Mouse (Mus musculus) liver, embryonic 15.5 days (tissue): ENCODE measurements around the gene Slc4a4. TPM values are rescaled to one million over a fixed set of nuclear protein-coding genes. Genes with fewer than 3 reads are reported as not detected.

Experiments
- ATAC-seq: fragments of 200-750 bp; cut with Nextera tagmentation; 2 replicates; pipeline ENCODE4 v1.8.0; 2017; ENCODE audit warnings: moderate number of reproducible peaks, mild to moderate bottlenecking, moderate library complexity; ENCODE audit not compliant: insufficient read depth
- H3K27ac ChIP-seq: fragments of 300-500 bp; sonication (generic); replicated peaks from 2 replicates; pipeline ENCODE4 v1.5.1; 2015; ENCODE audit warnings: mild to moderate bottlenecking, inconsistent platforms
- H3K27me3 ChIP-seq: fragments of 300-500 bp; sonication (generic); 2 replicates; pipeline ENCODE4 v1.6.1; 2015; ENCODE audit warnings: mild to moderate bottlenecking, inconsistent platforms
- H3K36me3 ChIP-seq: fragments of 300-500 bp; sonication (generic); replicated peaks from 2 replicates; pipeline ENCODE4 v1.6.1; 2015; ENCODE audit warnings: moderate library complexity, mild to moderate bottlenecking, inconsistent platforms
- H3K4me1 ChIP-seq: fragments of 300-500 bp; sonication (generic); replicated peaks from 2 replicates; pipeline ENCODE4 v1.6.1; 2015; ENCODE audit warnings: inconsistent platforms
- H3K4me2 ChIP-seq: fragments of 300-500 bp; sonication (generic); 2 replicates; pipeline ENCODE4 v1.6.1; 2015; ENCODE audit warnings: moderate library complexity, mild to moderate bottlenecking, inconsistent platforms
- H3K4me3 ChIP-seq: fragments of 300-500 bp; sonication (generic); replicated peaks from 2 replicates; pipeline ENCODE4 v1.5.1; 2015; ENCODE audit warnings: mild to moderate bottlenecking, inconsistent platforms
- H3K9ac ChIP-seq: fragments of 300-500 bp; sonication (generic); 2 replicates; pipeline ENCODE4 v1.6.1; 2015; ENCODE audit warnings: moderate library complexity, mild to moderate bottlenecking, inconsistent platforms
- H3K9me3 ChIP-seq: fragments of 300-500 bp; sonication (generic); replicated peaks from 2 replicates; pipeline ENCODE4 v1.6.1; 2016; ENCODE audit warnings: inconsistent platforms
- WGBS: fragments of 180-500 bp; shearing (Covaris S2); methylation state at CpG from one replicate; pipeline ENCODE4 v1.1.7; 2015; ENCODE audit warnings: mixed read lengths; ENCODE audit not compliant: insufficient replicate concordance; 5-methylcytosine and 5-hydroxymethylcytosine counted together
- polyA plus RNA-seq: library from polyadenylated mRNA; unstranded; fragments of >200 nt; fragmentation: Nextera tagmentation; extraction: Ambion mirVana; gene quantifications from 2 replicates; pipeline ENCODE4 v1.2.1, GENCODE M21; 2015

Gene Slc4a4
- polyA plus RNA-seq, 1 experiment from 2014 or later: 0.62 TPM

- Histone ChIP-seq H3K36me3 (no peaks in the 10 kb centered on the region), H3K9me3 (no peaks in the 10 kb centered on the region), H3K9ac (no peak overlapping the region), H3K4me1 (0 out of 2 replicates have a peak, but pooled peaks cover 2% of the 10 kb centered on the region), H3K27me3 (no peaks in the 10 kb centered on the region), H3K4me2 (no peak overlapping the region), H3K27ac (no peak overlapping the region), H3K4me3 (no peak overlapping the region)
- ATAC-seq: no peak
- WGBS: 65% methylated on average over 9 of the region's 9 CpGs
Observed at GRCm38 (mm10) chr5:89223744-89224368, 337.2 kb downstream of the Slc4a4 start.

GRCm38 (mm10) chr5:89227948-89228347 lies 341.3 kb downstream of the Slc4a4 start:
- Histone ChIP-seq H3K27me3 (no peaks in the 10 kb centered on the region), H3K36me3 (no peaks in the 10 kb centered on the region), H3K9me3 (no peaks in the 10 kb centered on the region), H3K27ac (no peak overlapping the region), H3K4me2 (no peak overlapping the region), H3K4me3 (no peak overlapping the region), H3K4me1 (no peaks in the 10 kb centered on the region), H3K9ac (no peak overlapping the region)
- ATAC-seq: no peak
- WGBS: 42% methylated on average over 2 of the region's 2 CpGs

GRCm38 (mm10) chr5:89229606-89230005 lies 343.0 kb downstream of the Slc4a4 start:
- Histone ChIP-seq H3K9me3 (no peaks in the 10 kb centered on the region), H3K4me3 (no peak overlapping the region), H3K4me1 (no peaks in the 10 kb centered on the region), H3K27me3 (no peaks in the 10 kb centered on the region), H3K36me3 (no peaks in the 10 kb centered on the region), H3K27ac (no peak overlapping the region), H3K4me2 (no peak overlapping the region), H3K9ac (no peak overlapping the region)
- ATAC-seq: no peak
- 58% methylated on average over 5 of the region's 5 CpGs for WGBS

GRCm38 (mm10) chr5:89232313-89232712 lies 345.7 kb downstream of the Slc4a4 start:
- whole genome bisulfite sequencing: 65% methylated on average over 7 of the region's 7 CpGs
- H3K27ac ChIP-seq: no peak overlapping the region
- H3K9ac ChIP-seq: no peak overlapping the region
- no peaks in the 10 kb centered on the region for H3K9me3 ChIP-seq
- H3K27me3 ChIP-seq: no peaks in the 10 kb centered on the region
- no peaks in the 10 kb centered on the region for H3K36me3 ChIP-seq
- H3K4me3 ChIP-seq: no peak overlapping the region
- no peak overlapping the region for H3K4me2 ChIP-seq
- no peaks in the 10 kb centered on the region for H3K4me1 ChIP-seq
- ATAC-seq: no peak

GRCm38 (mm10) chr5:89251806-89252205 lies 365.2 kb downstream of the Slc4a4 start:
- H3K36me3 ChIP-seq: no peaks in the 10 kb centered on the region
- no peak overlapping the region for H3K9ac ChIP-seq
- H3K27ac ChIP-seq: no peak overlapping the region
- no peak overlapping the region for H3K4me3 ChIP-seq
- 61% methylated on average over 5 of the region's 5 CpGs for WGBS
- no peaks in the 10 kb centered on the region for H3K4me1 ChIP-seq
- H3K4me2 ChIP-seq: no peak overlapping the region
- H3K9me3 ChIP-seq: no peaks in the 10 kb centered on the region
- ATAC-seq: no peak
- H3K27me3 ChIP-seq: no peaks in the 10 kb centered on the region

- Histone ChIP-seq H3K4me2 (no peak overlapping the region), H3K27ac (no peak overlapping the region), H3K4me1 (no peaks in the 10 kb centered on the region), H3K9me3 (no peaks in the 10 kb centered on the region), H3K27me3 (no peaks in the 10 kb centered on the region), H3K4me3 (no peak overlapping the region), H3K36me3 (no peaks in the 10 kb centered on the region), H3K9ac (no peak overlapping the region)
- no peak for ATAC-seq
- 69% methylated on average over 9 of the region's 9 CpGs for WGBS
Observed at GRCm38 (mm10) chr5:89259804-89260492, 373.3 kb downstream of the Slc4a4 start.

GRCm38 (mm10) chr5:89277049-89277448 lies 390.4 kb downstream of the Slc4a4 start:
- H3K9ac ChIP-seq: no peak overlapping the region
- H3K4me1 ChIP-seq: no peaks in the 10 kb centered on the region
- H3K9me3 ChIP-seq: no peaks in the 10 kb centered on the region
- 0 out of 2 replicates have a peak overlapping the region, but pooled peaks have one; percentile 15 for H3K27ac ChIP-seq
- no peaks in the 10 kb centered on the region for H3K27me3 ChIP-seq
- ATAC-seq: no peak
- WGBS: 39% methylated on average over 2 of the region's 2 CpGs
- H3K36me3 ChIP-seq: no peaks in the 10 kb centered on the region
- no peak overlapping the region for H3K4me2 ChIP-seq
- H3K4me3 ChIP-seq: no peak overlapping the region

- Histone ChIP-seq H3K4me1 (no peaks in the 10 kb centered on the region), H3K4me2 (no peak overlapping the region), H3K9me3 (no peaks in the 10 kb centered on the region), H3K36me3 (no peaks in the 10 kb centered on the region), H3K27ac (peak overlapping the region; percentile 62; the same call in 1 of the 2 replicates), H3K9ac (no peak overlapping the region), H3K27me3 (no peaks in the 10 kb centered on the region), H3K4me3 (no peak overlapping the region)
- 27% methylated on average over 5 of the region's 5 CpGs for WGBS
- peak; percentile 71 for ATAC-seq
Observed at GRCm38 (mm10) chr5:89277616-89278015, 391.0 kb downstream of the Slc4a4 start.

- Histone ChIP-seq H3K27ac (no peak overlapping the region), H3K36me3 (no peaks in the 10 kb centered on the region), H3K27me3 (no peaks in the 10 kb centered on the region), H3K9ac (no peak overlapping the region), H3K4me1 (no peaks in the 10 kb centered on the region), H3K9me3 (no peaks in the 10 kb centered on the region), H3K4me3 (no peak overlapping the region), H3K4me2 (no peak overlapping the region; the same call in 1 of the 2 replicates)
- ATAC-seq: peak; percentile 55; the same call in 1 of the 2 replicates
Observed at GRCm38 (mm10) chr5:89278309-89278708, 391.7 kb downstream of the Slc4a4 start.

GRCm38 (mm10) chr5:89280312-89280863 lies 393.8 kb downstream of the Slc4a4 start:
- Histone ChIP-seq H3K9me3 (no peaks in the 10 kb centered on the region), H3K9ac (no peak overlapping the region), H3K4me3 (no peak overlapping the region), H3K27ac (no peak overlapping the region), H3K4me1 (no peaks in the 10 kb centered on the region), H3K36me3 (no peaks in the 10 kb centered on the region), H3K4me2 (no peak overlapping the region), H3K27me3 (no peaks in the 10 kb centered on the region)
- WGBS: 55% methylated on average over 3 of the region's 3 CpGs
- ATAC-seq: no peak
